Mouse (Mus musculus): ENCODE measurements around the gene Fam71a. TPM values are rescaled to one million over a fixed set of nuclear protein-coding genes. Genes with fewer than 3 reads are reported as not detected.

Fam71a gene
- total and polyA plus RNA-seq, 3 experiments: not detected

GRCm38 (mm10) chr1:191197916-191198315 lies 33.3 kb upstream of the Fam71a start:
- no peak overlapping the region for H3K9ac ChIP-seq (ENCODE audit: insufficient read depth, low read depth)
- in situ Hi-C loops (cut with MboI; ENCODE audit: low pct_ligation_motif_present, low pct_unique_long_range_greater_than_20kb, low sequenced_read_pairs) (no loop called here), dilution Hi-C loops (cut with MboI; ENCODE audit: extremely low pct_ligation_motif_present, extremely low pct_unique_long_range_greater_than_20kb, low sequenced_read_pairs) (no loop called here)
- TF ChIP-seq BHLHE40 (IDR thresholded peaks at IDR 0.05; ENCODE audit: low read depth, low read length) (peak; percentile 97), POLR2A (IDR thresholded peaks at IDR 0.05; ENCODE audit: low read depth, low read length) (no peak), USF1 (IDR thresholded peaks at IDR 0.05; ENCODE audit: low read depth, low read length) (no peak), JUND (conservative IDR thresholded peaks at IDR 0.05; ENCODE audit: low read depth, low read length) (no peak; the same call in 1 of the 2 replicates), ELF1 (IDR thresholded peaks at IDR 0.05; ENCODE audit: low read depth, low read length) (no peak), HCFC1 (IDR thresholded peaks at IDR 0.05; ENCODE audit: low read depth, low read length) (no peak), ZKSCAN1 (IDR thresholded peaks at IDR 0.05; ENCODE audit: borderline replicate concordance, low read depth, low read length) (no peak), PAX5 (IDR thresholded peaks at IDR 0.05; ENCODE audit: low read length) (no peak), KAT2A (IDR thresholded peaks at IDR 0.05; ENCODE audit: insufficient replicate concordance, low read length) (no peak), JUN (IDR thresholded peaks at IDR 0.05; ENCODE audit: insufficient read depth, low read depth, low read length) (no peak), ZMIZ1 (IDR thresholded peaks at IDR 0.05; ENCODE audit: low read depth, low read length) (no peak), MAX (IDR thresholded peaks at IDR 0.05; ENCODE audit: low read length) (0 out of 2 replicates have a peak, but pooled peaks have one; percentile 51), SIN3A (IDR thresholded peaks at IDR 0.05; ENCODE audit: low read length) (peak; percentile 67; the same call in 1 of the 2 replicates), NRF1 (IDR thresholded peaks at IDR 0.05; ENCODE audit: low read depth, low read length) (0 out of 2 replicates have a peak, but pooled peaks have one; percentile 16), MEF2A (IDR thresholded peaks at IDR 0.05; ENCODE audit: borderline replicate concordance, low read depth, low read length) (peak; percentile 88), CHD2 (IDR thresholded peaks at IDR 0.05; ENCODE audit: low read length) (peak; percentile 40; the same call in 1 of the 2 replicates), CTCF (conservative IDR thresholded peaks at IDR 0.05 in 1 of 2, IDR thresholded peaks at IDR 0.05 in 1 of 2; ENCODE audit: low read depth in 2 of 2, low read length in 2 of 2) (no peak), MYC (IDR thresholded peaks at IDR 0.05; ENCODE audit: low read depth, low read length) (peak; percentile 86), TBP (conservative IDR thresholded peaks at IDR 0.05; ENCODE audit: low read depth, low read length) (no peak), CHD1 (IDR thresholded peaks at IDR 0.05; ENCODE audit: low read depth, low read length) (no peak; the same call in 1 of the 2 replicates), RCOR1 (conservative IDR thresholded peaks at IDR 0.05; ENCODE audit: low read depth, low read length) (peak; percentile 96), NELFE (IDR thresholded peaks at IDR 0.05; ENCODE audit: low read depth, low read length) (no peak), ZC3H11A (IDR thresholded peaks at IDR 0.05; ENCODE audit: low read depth, low read length) (no peak), EP300 (IDR thresholded peaks at IDR 0.05; ENCODE audit: low read length) (peak; percentile 99), TCF12 (IDR thresholded peaks at IDR 0.05; ENCODE audit: low read depth, low read length) (peak; percentile 91), MAZ (IDR thresholded peaks at IDR 0.05; ENCODE audit: low read depth, low read length) (peak; percentile 92), MAFK (IDR thresholded peaks at IDR 0.05; ENCODE audit: insufficient replicate concordance, low read length) (peak; percentile 83), IRF4 (IDR thresholded peaks at IDR 0.05; ENCODE audit: low read depth, low read length) (peak; percentile 99), USF2 (conservative IDR thresholded peaks at IDR 0.05; ENCODE audit: low read depth, low read length) (no peak), RAD21 (IDR thresholded peaks at IDR 0.05; ENCODE audit: low read depth, low read length) (no peak), ZNF384 (IDR thresholded peaks at IDR 0.05; ENCODE audit: low read depth, low read length) (no peak), ETS1 (conservative IDR thresholded peaks at IDR 0.05; ENCODE audit: low read depth, low read length) (peak; percentile 94), GABPA (IDR thresholded peaks at IDR 0.05; ENCODE audit: insufficient replicate concordance, low read depth, low read length) (no peak), UBTF (IDR thresholded peaks at IDR 0.05; ENCODE audit: low read depth, low read length) (no peak), POLR2AphosphoS2 (IDR thresholded peaks at IDR 0.05; ENCODE audit: low read depth, low read length) (no peak), E2F4 (IDR thresholded peaks at IDR 0.05; ENCODE audit: insufficient replicate concordance, low read depth, low read length) (no peak), MXI1 (IDR thresholded peaks at IDR 0.05; ENCODE audit: low read depth, low read length) (no peak), SMC3 (IDR thresholded peaks at IDR 0.05; ENCODE audit: low read depth, low read length) (no peak)
- H3K27ac ChIP-seq (ENCODE audit: insufficient read depth, low read depth): no peak overlapping the region
- H3K4me3 ChIP-seq (replicated peaks in 1 of 3; ENCODE audit: low read depth in 2 of 3, low read length in 2 of 3, poor library complexity in 1 of 3): no peak overlapping the region
- H3K36me3 ChIP-seq (replicated peaks in 1 of 2; ENCODE audit: control insufficient read depth in 1 of 2, insufficient read depth in 1 of 2, low read length in 1 of 2): no peaks in the 10 kb centered on the region
- DNase-seq (ENCODE audit: extremely low read depth): peak; percentile 89
- peaks cover 16 to 63% of the 10 kb centered on the region in 2 experiments for H3K4me1 ChIP-seq (ENCODE audit: control insufficient read depth in 1 of 2, insufficient read depth in 2 of 2)
- H3K9me3 ChIP-seq (replicated peaks; ENCODE audit: low read length): peaks cover 14% of the 10 kb centered on the region
- peaks cover 4% of the 10 kb centered on the region for H3K27me3 ChIP-seq (replicated peaks)
- H3K79me2 ChIP-seq (replicated peaks; ENCODE audit: control insufficient read depth, extremely low read depth, insufficient read depth, poor library complexity, severe bottlenecking): no peaks in the 10 kb centered on the region
- peak overlapping the region; percentile 69 for H3K4me2 ChIP-seq (ENCODE audit: insufficient read depth, low read depth, poor library complexity, severe bottlenecking)

Measured in CH12.LX (cell line).